Mouse (Mus musculus) G1E-ER4 (cell line): ENCODE measurements around the gene Agap3. TPM values are rescaled to one million over a fixed set of nuclear protein-coding genes. Genes with fewer than 3 reads are reported as not detected.

ENCODE experiments used
- GATA1 ChIP-seq: IDR thresholded peaks from one replicate; pipeline ENCODE4 v1.8.0; 2012; ENCODE audit warnings: low read length, inconsistent platforms
- polyA plus RNA-seq: library from polyadenylated mRNA; stranded (reverse); fragments of >175 nt; gene quantifications from 2 replicates; pipeline ENCODE4 v1.2.3, GENCODE M21; 2012

Agap3 gene
- polyA plus RNA-seq, 1 experiment, result 334 TPM

- TF ChIP-seq GATA1, result no peak
Measured at GRCm38 (mm10) chr5:24521366-24521765, 69.4 kb downstream of the Agap3 start.

- TF ChIP-seq GATA1, result no peak
Measured at GRCm38 (mm10) chr5:24523806-24524205, 71.8 kb downstream of the Agap3 start.

GRCm38 (mm10) chr5:24524522-24524921 is 72.5 kb downstream of the Agap3 start:
- no peak for TF ChIP-seq GATA1

GRCm38 (mm10) chr5:24525360-24526189 is 73.6 kb downstream of the Agap3 start:
- TF ChIP-seq GATA1, result no peak

- TF ChIP-seq GATA1, result no peak
Measured at GRCm38 (mm10) chr5:24526190-24526888, 74.4 kb downstream of the Agap3 start.

- TF ChIP-seq GATA1, result no peak
Measured at GRCm38 (mm10) chr5:24526889-24527230, 74.9 kb downstream of the Agap3 start, which contains the start of gene Gbx1. TSS of gene Gbx1 (minus strand) at chr5:24527202.

GRCm38 (mm10) chr5:24527780-24528179 is 75.8 kb downstream of the Agap3 start:
- no peak for TF ChIP-seq GATA1

- TF ChIP-seq GATA1, result no peak
Measured at GRCm38 (mm10) chr5:24530042-24530689, 78.2 kb downstream of the Agap3 start.

- no peak for TF ChIP-seq GATA1
Measured at GRCm38 (mm10) chr5:24533391-24533790, 81.4 kb downstream of the Agap3 start.

GRCm38 (mm10) chr5:24534292-24534691 is 82.3 kb downstream of the Agap3 start:
- no peak for TF ChIP-seq GATA1

- no peak for TF ChIP-seq GATA1
Measured at GRCm38 (mm10) chr5:24535731-24536130, 83.8 kb downstream of the Agap3 start.

- no peak for TF ChIP-seq GATA1
Measured at GRCm38 (mm10) chr5:24536511-24536910, 84.5 kb downstream of the Agap3 start.

- no peak for TF ChIP-seq GATA1
Measured at GRCm38 (mm10) chr5:24537618-24538017, 85.6 kb downstream of the Agap3 start.

- TF ChIP-seq GATA1, result no peak
Measured at GRCm38 (mm10) chr5:24539571-24540296, 87.8 kb downstream of the Agap3 start.

GRCm38 (mm10) chr5:24540387-24541143 is 88.6 kb downstream of the Agap3 start, which contains the start of gene Asb10:
TSS of gene Asb10 (minus strand) at chr5:24540978.
- no peak for TF ChIP-seq GATA1
